Mouse (Mus musculus) Muller cell, postnatal 12 days (primary cell): ENCODE measurements at regions not wholly inside any gene's neighbourhood (a gene's known extent, or its start where the extent isn't known, plus 50 kb on each side); places are given as distances from the start of the nearest gene placed in this dataset.

Source experiments
- DNase-seq: peaks from one replicate; pipeline ENCODE4 v3.0.0-alpha.2; 2015; ENCODE audit errors: inconsistent ontology term

- peak; percentile 20 for DNase-seq
Measured at GRCm38 (mm10) chrX:23556271-23556670, 136.6 kb upstream of the Wdr44 start.

- peak; percentile 14 for DNase-seq
Measured at GRCm38 (mm10) chrX:23565581-23565980, 127.3 kb upstream of the Wdr44 start.
